Mouse (Mus musculus): ENCODE results near the gene Lrrc25.

Gene Lrrc25

GRCm38 (mm10) chr8:70616645-70617044 is 690 bp downstream of the Lrrc25 start:
- DNase-seq (ENCODE audit: low read depth): no peak

GRCm38 (mm10) chr8:70617985-70618384 is 2.0 kb downstream of the Lrrc25 start:
- no peak for DNase-seq (ENCODE audit: low read depth)

- no peak for DNase-seq (ENCODE audit: low read depth)
These were observed 3.0 kb downstream of the Lrrc25 start for GRCm38 (mm10) chr8:70618888-70619334.

- no peak for DNase-seq (ENCODE audit: low read depth)
These were observed 6.3 kb downstream of the Lrrc25 start for GRCm38 (mm10) chr8:70622220-70622619.

GRCm38 (mm10) chr8:70625104-70625503 is 9.1 kb downstream of the Lrrc25 start:
- no peak for DNase-seq (ENCODE audit: low read depth)

GRCm38 (mm10) chr8:70627041-70627440 is 11.1 kb downstream of the Lrrc25 start:
- no peak for DNase-seq (ENCODE audit: low read depth)

GRCm38 (mm10) chr8:70628986-70629490 is 13.1 kb downstream of the Lrrc25 start:
- no peak for DNase-seq (ENCODE audit: low read depth)

- peak; percentile 73 for DNase-seq (ENCODE audit: low read depth)
These were observed 13.9 kb downstream of the Lrrc25 start for GRCm38 (mm10) chr8:70629574-70630531.

- no peak for DNase-seq (ENCODE audit: low read depth)
These were observed 14.8 kb downstream of the Lrrc25 start for GRCm38 (mm10) chr8:70630532-70631381.

GRCm38 (mm10) chr8:70631436-70631835 is 15.5 kb downstream of the Lrrc25 start:
- no peak for DNase-seq (ENCODE audit: low read depth)

GRCm38 (mm10) chr8:70632346-70632892 is 16.5 kb downstream of the Lrrc25 start, which contains the start of gene Gdf15:
Gene Gdf15 (minus strand): TSS chr8:70632456.
- DNase-seq (ENCODE audit: low read depth): no peak

- no peak for DNase-seq (ENCODE audit: low read depth)
These were observed 18.1 kb downstream of the Lrrc25 start for GRCm38 (mm10) chr8:70634066-70634465.

- DNase-seq (ENCODE audit: low read depth): no peak
These were observed 19.6 kb downstream of the Lrrc25 start for GRCm38 (mm10) chr8:70635527-70635926.

- no peak for DNase-seq (ENCODE audit: low read depth)
These were observed 20.9 kb downstream of the Lrrc25 start for GRCm38 (mm10) chr8:70636838-70637237.

GRCm38 (mm10) chr8:70638752-70639151 is 22.8 kb downstream of the Lrrc25 start:
- no peak for DNase-seq (ENCODE audit: low read depth)

- DNase-seq (ENCODE audit: low read depth): no peak
These were observed 27.1 kb downstream of the Lrrc25 start for GRCm38 (mm10) chr8:70643019-70643418.

GRCm38 (mm10) chr8:70644065-70644464 is 28.1 kb downstream of the Lrrc25 start:
- no peak for DNase-seq (ENCODE audit: low read depth)

- no peak for DNase-seq (ENCODE audit: low read depth)
These were observed 29.7 kb downstream of the Lrrc25 start for GRCm38 (mm10) chr8:70645501-70646224.

- no peak for DNase-seq (ENCODE audit: low read depth)
These were observed 30.4 kb downstream of the Lrrc25 start for GRCm38 (mm10) chr8:70646369-70646768.

- no peak for DNase-seq (ENCODE audit: low read depth)
These were observed 30.8 kb downstream of the Lrrc25 start for GRCm38 (mm10) chr8:70646775-70647174.

Measured in fibroblast of lung, adult 2 months (primary cell).